Mouse (Mus musculus): ENCODE results near the gene Dlg2.

- TF ChIP-seq POLR2A (IDR thresholded peaks at IDR 0.05; ENCODE audit: borderline replicate concordance, insufficient read depth, low read length) (no peak), CTCF (IDR thresholded peaks at IDR 0.05; ENCODE audit: borderline replicate concordance, insufficient read depth, low read depth, low read length) (no peak)
These were observed 1066.8 kb downstream of the Dlg2 start for GRCm38 (mm10) chr7:91543286-91543650.
